Mouse (Mus musculus): ENCODE measurements around the gene Carnmt1.

Carnmt1 gene

DNA sequence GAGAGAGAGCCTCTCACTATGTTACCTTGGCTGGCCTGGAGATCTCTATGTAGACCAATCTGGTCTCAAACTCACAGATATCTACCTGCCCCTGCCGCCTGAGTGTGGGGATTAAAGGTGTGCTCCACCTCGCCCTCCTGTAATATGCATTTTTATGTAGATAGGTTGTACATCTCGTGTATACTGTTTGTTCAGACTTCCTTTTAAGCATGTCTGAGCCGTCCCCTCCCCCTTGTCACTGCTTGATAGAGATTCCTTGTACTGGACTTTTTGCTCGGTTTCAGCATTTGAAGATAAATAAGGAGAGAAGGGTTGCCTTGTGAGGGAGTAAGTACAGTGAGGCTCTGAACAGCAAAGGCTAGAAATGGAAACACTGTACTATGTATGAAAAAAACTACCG is 17.5 kb upstream of the Carnmt1 start:
- in situ Hi-C loops (cut with MboI, MseI) = loop anchor here (25.0 kb wide), 1 partner anchor 1734 kb away; the partner anchor contains the start of gene Anxa1

DNA sequence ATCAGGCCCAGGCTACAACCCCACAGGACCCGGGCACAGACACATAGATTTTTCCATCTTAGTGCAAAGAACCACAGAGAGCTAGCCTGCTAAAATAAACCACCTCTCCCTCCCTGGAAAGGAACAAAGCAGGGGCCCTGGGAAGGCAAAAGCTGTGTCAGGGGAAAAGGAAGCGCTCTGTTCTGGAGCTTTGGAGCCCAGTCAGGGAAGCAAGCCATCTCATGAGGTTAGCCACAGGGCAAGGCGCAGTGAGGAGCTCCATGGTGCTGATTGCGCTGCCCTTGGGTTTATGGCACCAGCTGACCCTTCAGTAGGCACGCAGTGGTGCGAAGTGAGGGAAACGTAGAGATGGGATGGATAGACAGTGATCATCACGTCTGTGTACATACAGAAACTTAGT is 16.2 kb upstream of the Carnmt1 start:
- in situ Hi-C loops (cut with MboI, MseI) = loop anchor here (25.0 kb wide), 1 partner anchor 1733 kb away; the partner anchor contains the start of gene Anxa1

DNA sequence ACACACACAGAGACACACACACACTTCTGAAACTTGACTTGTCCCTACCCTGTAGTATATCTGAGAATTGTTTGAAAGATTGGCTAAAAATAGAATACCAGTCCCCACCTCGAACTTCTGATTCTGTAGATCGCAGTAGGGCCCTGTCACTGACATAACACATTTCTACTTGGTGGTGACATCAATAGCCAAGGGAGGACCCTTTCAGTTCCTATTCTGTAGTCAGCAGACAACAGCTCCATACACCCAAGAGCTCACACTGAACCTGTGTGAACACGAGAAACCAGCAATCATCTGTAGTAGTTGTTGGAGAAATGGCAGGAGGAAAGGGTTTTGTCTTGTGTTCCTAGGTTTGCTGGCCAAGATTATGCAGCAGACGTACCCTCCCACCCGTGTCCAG is 15.6 kb upstream of the Carnmt1 start:
- in situ Hi-C loops (cut with MboI, MseI) = loop anchor here (25.0 kb wide), 1 partner anchor 1732 kb away; the partner anchor contains the start of gene Anxa1

DNA sequence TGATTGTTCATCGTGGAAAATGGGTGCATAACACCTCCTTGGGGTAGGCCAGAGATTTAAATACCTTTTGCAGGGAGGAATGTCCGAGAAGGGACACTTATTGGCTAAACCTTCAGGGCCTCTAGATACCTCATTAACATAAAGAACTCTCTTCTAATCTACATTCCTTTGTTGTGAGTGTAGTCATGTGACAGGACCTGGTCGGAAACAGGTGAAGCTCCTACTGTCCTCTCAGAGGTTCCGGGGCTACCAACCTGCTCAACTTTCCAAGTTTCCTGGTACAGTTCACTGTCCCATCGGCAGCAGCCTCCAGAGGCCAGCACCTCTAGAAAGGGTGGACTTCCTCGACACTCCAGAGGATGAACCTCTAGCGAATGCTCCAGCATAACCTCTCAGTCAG is 14.6 kb upstream of the Carnmt1 start:
- in situ Hi-C loops (cut with MboI, MseI) = loop anchor here (25.0 kb wide), 1 partner anchor 1731 kb away; the partner anchor contains the start of gene Anxa1

DNA sequence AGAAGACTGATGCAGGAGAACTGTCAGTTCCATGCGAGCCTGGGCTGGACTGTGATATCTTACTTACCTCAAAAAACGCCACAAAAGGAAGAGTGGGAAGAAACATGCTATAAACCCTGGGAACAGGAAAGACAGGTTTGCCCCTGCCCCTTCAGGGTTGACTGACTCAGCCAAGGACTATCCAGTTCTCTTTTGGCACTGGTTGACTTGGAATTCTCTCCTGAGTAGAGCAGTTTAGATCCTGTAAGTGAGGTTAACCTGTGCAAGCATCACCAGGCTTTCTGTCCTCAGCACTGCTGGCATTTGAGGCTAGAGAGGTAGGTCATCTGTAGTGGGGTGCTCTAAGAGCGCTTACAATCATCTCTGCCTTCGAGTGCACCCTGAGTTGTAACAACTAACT is 12.1 kb upstream of the Carnmt1 start:
- in situ Hi-C loops (cut with MboI, MseI) = loop anchor here (25.0 kb wide), 1 partner anchor 1729 kb away; the partner anchor contains the start of gene Anxa1

DNA sequence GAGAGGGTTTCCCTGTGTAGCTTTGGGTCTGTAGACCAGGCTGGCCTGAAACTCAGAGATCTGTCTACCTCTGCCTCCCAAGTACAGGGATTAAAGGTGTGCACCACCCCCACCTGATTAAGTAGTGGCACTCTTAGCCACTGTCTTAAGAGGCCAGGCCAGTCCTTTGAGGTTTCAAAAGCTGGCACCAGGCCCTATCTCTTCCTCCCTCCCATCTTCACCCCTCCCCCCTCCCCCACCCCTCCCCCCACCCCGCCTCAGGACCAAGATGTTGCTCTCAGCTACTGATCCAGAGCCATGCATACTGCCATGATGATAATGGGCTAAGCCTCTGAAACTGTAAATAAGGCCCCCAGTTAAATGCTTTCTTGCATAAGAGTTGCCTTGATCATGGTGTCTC is 11.2 kb upstream of the Carnmt1 start:
- in situ Hi-C loops (cut with MboI, MseI) = loop anchor here (25.0 kb wide), 1 partner anchor 1728 kb away; the partner anchor contains the start of gene Anxa1

DNA sequence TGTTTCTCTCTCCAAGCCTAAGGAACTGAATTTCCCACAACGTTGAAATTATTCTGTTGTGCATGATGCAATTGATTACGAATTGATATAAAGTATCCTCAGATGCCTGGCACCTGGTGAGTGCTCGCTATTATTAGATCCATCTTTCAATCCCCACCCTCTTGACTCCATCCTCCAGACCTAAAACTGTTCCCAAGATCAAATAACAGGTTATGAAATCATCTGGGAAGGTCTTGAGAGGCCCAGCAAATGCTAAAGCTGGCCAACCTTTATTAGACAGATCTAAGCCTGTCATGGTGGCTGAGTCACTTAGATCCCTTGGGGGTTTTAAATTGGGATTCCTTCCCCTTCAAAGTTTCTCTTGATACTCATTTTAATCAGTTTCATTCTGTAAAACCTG is 10.1 kb upstream of the Carnmt1 start:
- in situ Hi-C loops (cut with MboI, MseI) = loop anchor here (25.0 kb wide), 1 partner anchor 1727 kb away; the partner anchor contains the start of gene Anxa1

DNA sequence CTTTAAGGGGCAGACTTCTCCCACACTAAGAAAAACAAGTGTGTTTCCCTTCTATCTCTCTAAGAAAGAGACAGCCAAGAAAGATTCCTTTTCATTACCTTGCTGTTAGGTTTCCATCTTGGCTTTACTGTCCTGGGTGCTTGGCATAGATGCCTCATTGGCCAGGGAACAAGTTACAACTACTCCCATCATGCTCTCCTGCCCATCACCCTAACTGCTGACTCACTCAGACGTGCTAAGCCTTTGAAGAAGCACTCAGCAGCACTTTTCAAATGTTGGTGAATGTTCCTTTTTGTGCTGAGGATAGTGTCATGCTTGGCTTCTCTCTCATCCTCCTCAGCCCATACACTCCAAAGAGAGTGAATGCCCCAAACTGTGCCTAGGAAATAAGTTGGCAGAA is 8.9 kb upstream of the Carnmt1 start:
- in situ Hi-C loops (cut with MboI, MseI) = loop anchor here (25.0 kb wide), 1 partner anchor 1726 kb away; the partner anchor contains the start of gene Anxa1

DNA sequence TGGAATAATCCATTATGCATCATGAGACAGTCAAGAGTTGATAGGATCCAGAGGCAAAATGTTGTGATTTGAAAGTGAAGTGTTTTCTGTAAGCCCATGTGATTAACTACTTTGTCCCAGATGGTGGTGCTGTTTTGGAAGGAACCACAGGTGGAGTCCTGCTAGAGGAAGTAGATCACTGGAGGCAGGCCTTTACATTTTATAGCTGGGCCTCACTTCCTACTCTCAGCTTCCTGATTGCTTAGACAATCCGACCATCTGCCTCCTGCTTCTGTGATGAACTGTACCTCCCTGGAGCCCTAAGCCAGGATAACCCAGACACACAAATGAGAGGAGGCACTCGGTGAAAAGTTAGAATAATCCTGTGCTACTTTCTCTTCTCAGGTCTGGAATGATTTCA is 6.7 kb upstream of the Carnmt1 start:
- in situ Hi-C loops (cut with MboI, MseI) = loop anchor here (25.0 kb wide), 1 partner anchor 1723 kb away; the partner anchor contains the start of gene Anxa1

DNA sequence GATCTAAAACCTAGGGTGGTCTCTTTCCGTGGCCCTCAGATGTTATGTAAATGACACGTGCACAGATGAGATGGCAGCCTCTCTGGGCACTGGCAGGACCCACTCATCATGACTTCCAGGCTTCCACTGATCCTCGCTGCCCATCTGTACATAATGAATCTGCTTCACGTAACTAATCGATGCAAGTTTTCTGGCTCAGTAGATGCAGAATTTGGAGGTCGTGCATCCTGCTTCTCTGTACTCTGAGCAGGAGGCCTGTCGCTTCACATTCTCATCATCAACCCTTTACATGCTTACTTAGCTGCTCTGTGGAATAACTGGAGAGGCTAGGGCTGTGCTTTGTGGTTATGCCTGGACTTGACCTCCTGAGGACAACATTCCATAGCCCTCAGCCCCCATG is 3.6 kb upstream of the Carnmt1 start:
- in situ Hi-C loops (cut with MboI, MseI) = loop anchor here (25.0 kb wide), 1 partner anchor 1720 kb away; the partner anchor contains the start of gene Anxa1

DNA sequence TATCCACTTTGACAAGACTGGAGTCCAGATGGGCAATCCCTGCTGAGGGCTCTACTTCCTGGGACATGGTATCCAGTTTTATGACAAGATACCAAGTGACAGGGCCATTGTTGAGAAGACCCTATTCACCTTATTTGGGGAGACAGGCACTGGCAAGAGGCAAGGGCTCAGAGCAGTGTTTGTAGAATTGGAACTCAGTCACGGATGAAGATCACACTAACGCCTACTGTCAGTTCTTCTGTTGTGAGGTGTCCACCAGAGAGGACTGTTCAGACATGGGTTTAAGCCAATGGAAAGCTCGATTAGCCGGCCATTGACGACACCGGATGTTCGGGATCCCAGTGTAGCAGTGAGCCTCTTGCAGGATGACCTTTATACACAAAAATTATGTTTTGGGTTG is 1.0 kb upstream of the Carnmt1 start:
- in situ Hi-C loops (cut with MboI, MseI) = loop anchor here (25.0 kb wide), 1 partner anchor 1718 kb away; the partner anchor contains the start of gene Anxa1

DNA sequence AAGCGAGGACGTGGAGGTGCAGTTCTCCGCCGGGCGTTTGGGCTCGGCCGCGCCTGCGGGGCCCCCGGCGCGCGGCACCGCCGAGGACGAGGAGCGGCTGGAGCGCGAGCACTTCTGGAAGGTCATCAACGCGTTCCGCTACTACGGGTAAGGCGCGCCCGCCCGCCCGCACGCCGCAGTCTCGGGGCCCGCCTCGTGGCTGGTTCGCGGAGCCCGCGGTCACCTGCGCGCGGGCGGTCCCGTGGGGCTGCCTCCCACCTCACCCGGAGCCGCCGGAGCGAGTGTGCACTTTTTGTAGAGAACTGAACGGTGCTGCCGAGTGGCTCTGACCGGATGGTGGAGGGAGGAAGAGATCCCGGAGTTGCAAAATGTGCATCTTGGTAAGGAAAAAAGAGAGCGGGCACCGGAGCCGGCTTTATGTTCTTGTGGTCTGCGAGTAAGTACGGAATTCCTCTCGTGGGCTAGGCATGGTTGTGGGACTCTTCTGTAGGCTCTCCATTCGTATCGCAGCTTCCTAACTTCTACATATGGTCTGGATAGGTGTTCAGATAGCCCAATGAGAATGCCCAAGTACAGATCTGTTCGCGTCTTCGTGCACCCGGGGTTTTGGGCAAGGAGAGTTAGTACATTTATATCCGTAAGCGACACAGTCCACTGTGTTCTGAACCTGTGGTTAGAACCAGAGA is 635 bp downstream of the Carnmt1 start:
- in situ Hi-C loops (cut with MboI, MseI) = loop anchor here (25.0 kb wide), 1 partner anchor 1716 kb away; the partner anchor contains the start of gene Anxa1

DNA sequence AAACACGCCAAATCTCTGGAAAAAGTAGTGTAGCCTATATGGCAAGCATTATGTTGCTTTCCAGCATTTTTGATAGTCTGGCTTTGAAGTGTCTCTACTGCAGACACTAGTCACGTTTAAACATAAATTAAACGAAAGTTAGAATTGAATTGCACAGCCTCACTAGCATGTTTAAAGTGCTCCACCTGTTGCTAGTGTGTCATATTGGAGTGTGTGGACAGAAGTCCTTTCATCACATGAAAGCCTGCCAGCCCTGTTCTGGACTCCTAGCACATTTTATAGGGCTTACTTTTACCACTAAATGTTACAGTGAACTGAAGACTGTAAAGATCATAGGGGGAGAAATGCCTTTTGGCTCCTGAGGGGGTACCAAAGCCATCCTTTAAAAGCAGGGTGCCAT is 1.9 kb downstream of the Carnmt1 start:
- in situ Hi-C loops (cut with MboI, MseI) = loop anchor here (25.0 kb wide), 1 partner anchor 1715 kb away; the partner anchor contains the start of gene Anxa1

DNA sequence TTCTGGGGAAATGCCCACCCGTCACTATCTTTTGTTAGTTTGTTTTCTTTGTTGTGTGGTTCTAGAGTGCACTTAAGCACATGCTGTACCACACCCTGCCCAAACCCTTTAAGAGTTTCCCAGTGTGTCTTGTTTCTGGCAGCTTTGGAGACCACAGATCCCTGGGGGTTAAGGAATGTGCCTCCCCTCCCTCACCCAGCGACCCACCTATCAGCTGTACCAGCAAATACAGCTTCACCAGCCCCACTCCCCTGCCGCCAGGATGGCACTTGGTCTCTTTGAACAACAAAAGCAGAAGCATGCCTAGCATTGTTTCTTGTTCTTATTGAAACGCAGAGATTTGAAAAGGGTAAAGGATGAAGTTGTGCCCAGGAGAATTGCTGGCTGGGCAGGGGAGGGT is 2.6 kb downstream of the Carnmt1 start:
- in situ Hi-C loops (cut with MboI, MseI) = loop anchor here (25.0 kb wide), 1 partner anchor 1714 kb away; the partner anchor contains the start of gene Anxa1

DNA sequence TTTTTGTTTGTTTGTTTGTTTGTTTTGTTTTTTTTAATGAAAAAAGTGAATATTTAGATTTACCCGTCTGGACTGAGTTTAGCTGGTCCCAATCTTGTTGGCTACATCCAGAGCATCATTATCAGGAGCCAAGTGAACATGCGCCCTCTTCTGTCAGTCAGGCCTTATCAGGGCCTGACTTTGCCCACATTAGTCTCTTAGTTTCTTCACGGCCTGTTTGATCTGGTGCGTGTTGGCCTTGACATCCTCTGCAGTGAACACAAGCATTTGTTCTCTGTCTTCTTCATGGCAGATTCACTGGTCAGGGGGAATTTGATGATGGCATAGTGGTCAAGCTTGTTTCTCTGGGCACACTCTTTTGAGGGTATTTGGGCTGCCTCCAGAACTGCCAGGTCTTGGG is 11.6 kb downstream of the Carnmt1 start:
- in situ Hi-C loops (cut with MboI, MseI) = loop anchor here (25.0 kb wide), 1 partner anchor 805 kb away; no protein-coding TSS in a partner anchor

DNA sequence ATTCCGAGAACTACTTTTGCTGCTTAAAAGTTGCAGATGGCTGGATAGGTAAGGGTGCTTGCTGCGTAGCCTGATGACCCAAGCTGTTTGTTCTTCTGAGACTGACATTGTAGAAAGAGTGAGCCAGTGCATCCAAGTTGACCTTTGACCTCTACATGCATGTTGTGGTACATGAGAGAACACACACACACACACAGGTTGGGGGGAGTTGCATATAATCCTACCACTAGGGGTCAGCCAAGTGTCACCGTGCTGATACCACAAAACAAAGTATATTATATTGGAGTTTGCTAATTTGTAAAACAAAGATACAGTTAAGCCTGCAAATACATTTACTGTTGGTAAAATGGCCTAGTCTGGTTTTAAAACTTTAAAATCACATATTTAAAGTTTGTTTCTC is 17.0 kb downstream of the Carnmt1 start:
- in situ Hi-C loops (cut with MboI, MseI) = loop anchor here (5.0 to 25.0 kb wide), 2 partner anchors 145 to 800 kb away; no protein-coding TSS in a partner anchor

DNA sequence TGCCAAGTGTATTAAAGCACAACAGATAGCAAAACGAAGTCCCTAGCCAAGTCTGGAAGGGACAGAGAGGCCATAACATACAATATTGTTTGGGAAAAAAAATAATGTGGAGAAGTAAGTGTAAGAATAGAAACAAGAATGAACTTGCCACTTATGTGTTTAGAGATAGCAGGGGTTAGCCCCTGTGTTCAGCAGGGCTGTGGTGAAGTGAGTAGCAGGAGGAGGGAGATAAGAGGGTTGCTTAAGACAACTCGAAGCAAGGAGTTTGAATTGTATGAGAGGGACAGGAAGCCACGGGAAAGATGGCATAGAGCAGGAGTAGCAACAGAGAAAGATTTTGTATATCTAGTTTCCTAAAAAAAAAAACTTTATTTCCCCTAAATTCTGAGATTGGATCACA is 21.6 kb downstream of the Carnmt1 start:
- in situ Hi-C loops (cut with MboI, MseI) = loop anchor here (25.0 kb wide), 1 partner anchor 795 kb away; no protein-coding TSS in a partner anchor

DNA sequence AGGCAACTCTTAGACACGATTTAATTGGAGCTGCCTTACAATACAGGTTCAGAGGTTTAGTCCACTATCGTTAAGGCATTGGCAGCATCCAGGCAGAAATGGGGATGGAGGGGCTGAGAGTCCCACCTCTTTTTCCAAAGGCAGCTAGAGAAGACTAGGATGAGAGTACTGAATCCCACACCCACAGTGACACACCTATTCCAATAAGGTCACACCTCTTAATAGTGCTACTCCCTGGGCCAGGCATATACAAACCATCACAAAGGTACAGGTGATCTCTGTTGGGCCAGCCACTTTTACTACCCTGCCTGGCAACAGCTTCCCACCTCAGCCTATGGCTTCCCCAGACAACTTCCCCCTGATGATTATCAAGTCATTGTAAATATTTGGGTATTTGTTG is 22.2 kb downstream of the Carnmt1 start:
- in situ Hi-C loops (cut with MboI, MseI) = loop anchor here (25.0 kb wide), 1 partner anchor 795 kb away; no protein-coding TSS in a partner anchor

DNA sequence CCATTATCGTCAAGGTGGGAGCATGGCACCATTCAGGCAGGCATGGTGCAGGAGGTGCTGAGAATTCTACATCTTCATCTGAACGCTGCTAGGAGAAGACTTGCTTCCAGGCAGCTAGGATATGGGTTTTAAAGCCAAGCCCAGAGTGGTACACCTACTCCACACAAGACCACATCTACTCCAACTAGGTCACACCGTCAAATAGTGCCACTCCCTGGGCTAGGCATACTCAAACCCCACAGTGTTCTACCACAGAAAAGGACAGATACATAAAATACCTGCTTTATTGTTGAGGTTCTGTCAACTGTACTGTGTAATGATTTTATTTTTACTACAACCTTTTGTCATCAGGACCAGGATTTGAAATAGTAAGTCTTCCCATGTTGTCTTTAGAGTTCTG is 24.6 kb downstream of the Carnmt1 start:
- in situ Hi-C loops (cut with MboI, MseI) = loop anchor here (25.0 kb wide), 1 partner anchor 792 kb away; no protein-coding TSS in a partner anchor

DNA sequence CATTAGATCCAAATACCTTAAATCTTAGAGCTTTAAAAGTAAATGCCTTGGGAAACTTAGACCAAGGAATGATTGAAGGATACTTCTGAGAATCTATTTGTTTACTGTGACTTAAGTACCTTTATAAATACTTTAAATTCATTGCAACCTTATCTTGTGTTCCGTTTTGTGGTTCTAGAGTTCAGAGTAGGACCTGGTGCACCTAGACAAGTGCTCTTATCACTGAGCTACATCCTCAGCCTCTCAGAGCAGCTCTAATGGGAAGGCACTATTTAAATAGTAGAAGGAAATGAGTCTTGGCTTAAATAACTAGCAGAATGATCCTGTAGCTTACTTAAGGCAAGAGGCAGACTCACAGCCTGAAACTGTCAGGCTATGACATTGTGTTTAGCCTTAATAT is 25.0 kb downstream of the Carnmt1 start:
- in situ Hi-C loops (cut with MboI, MseI) = loop anchor here (25.0 kb wide), 1 partner anchor 792 kb away; no protein-coding TSS in a partner anchor

DNA sequence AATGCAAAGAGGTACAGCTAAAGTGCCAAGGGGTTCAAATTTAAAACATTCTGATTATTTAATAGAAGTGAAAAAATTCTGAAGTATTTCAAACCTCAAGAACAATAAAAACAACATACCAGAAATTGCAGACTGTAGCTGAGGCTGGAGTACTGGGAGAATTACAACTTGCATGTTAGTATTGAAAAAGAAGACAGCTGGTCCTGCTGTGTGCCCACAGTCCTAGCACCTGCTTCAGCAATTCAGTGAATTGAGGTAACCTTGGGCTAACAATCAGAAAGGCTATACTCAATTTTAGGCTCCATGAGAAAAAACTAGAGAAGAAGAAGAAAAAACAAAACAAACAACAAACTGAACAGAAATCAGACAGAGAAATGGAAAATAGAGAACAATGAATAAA is 37.5 kb downstream of the Carnmt1 start:
- in situ Hi-C loops (cut with MboI, MseI) = no loop called here

DNA sequence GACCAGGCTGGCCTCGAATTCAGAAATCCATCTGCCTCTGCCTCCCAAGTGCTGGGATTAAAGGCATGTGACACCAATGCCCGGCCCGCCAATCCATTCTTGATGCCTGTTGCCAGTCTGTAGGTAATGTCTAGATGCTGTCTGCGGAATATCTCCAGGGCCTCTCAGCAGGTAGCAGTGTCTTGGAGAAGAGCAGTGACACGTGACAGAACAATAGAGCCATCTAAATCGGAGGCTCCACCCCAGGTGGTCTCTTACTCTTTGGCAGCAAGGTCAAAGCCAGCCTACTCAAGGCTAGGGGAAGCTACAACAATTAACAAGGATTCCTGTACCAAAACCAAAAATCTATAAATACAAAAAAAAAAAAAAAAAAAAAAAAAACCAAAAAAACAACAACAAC is 40.3 kb downstream of the Carnmt1 start:
- in situ Hi-C loops (cut with MboI, MseI) = loop anchor here (5.0 kb wide), 1 partner anchor 36 kb away; the partner anchor contains the start of gene Trpm6

Data from T-helper 2 cell (primary cell).